Mouse (Mus musculus) right cerebral cortex, postnatal 4 days (tissue): ENCODE results near the gene Hectd4.
"Not testable (repeated sequence)": the region's sequence is repeated elsewhere in the genome, so short reads cannot be mapped to it uniquely, and the experiment has no call there.

Experiments used
- DNase-seq: peaks from one replicate; pipeline ENCODE4 v3.0.0-alpha.2; 2022

The Hectd4 gene

GRCm38 (mm10) chr5:121292309-121293165, 72.5 kb downstream of the Hectd4 start:
- DNase-seq = no peak

GRCm38 (mm10) chr5:121305009-121305408, 85.0 kb downstream of the Hectd4 start:
- no peak for DNase-seq

GRCm38 (mm10) chr5:121307620-121308019, 87.6 kb downstream of the Hectd4 start:
- DNase-seq = no peak

- no peak for DNase-seq
These were observed 91.6 kb downstream of the Hectd4 start for GRCm38 (mm10) chr5:121311576-121311975.

- no peak for DNase-seq
These were observed 93.9 kb downstream of the Hectd4 start for GRCm38 (mm10) chr5:121313764-121314474.

GRCm38 (mm10) chr5:121326079-121326805, 106.2 kb downstream of the Hectd4 start:
- no peak for DNase-seq

GRCm38 (mm10) chr5:121329333-121330058, 109.5 kb downstream of the Hectd4 start:
- no peak for DNase-seq

- not testable (repeated sequence) for DNase-seq
These were observed 110.3 kb downstream of the Hectd4 start for GRCm38 (mm10) chr5:121330154-121330816.

- no peak for DNase-seq
These were observed 111.7 kb downstream of the Hectd4 start for GRCm38 (mm10) chr5:121331731-121332130.

GRCm38 (mm10) chr5:121333976-121334375, 114.0 kb downstream of the Hectd4 start:
- no peak for DNase-seq

GRCm38 (mm10) chr5:121334454-121334853, 114.4 kb downstream of the Hectd4 start:
- no peak for DNase-seq

- DNase-seq = no peak
These were observed 115.4 kb downstream of the Hectd4 start for GRCm38 (mm10) chr5:121335426-121335825.

- DNase-seq = no peak
These were observed 116.0 kb downstream of the Hectd4 start for GRCm38 (mm10) chr5:121336009-121336408.

GRCm38 (mm10) chr5:121336776-121337175, 116.8 kb downstream of the Hectd4 start:
- no peak for DNase-seq

- no peak for DNase-seq
These were observed 119.7 kb downstream of the Hectd4 start for GRCm38 (mm10) chr5:121339507-121340230.

- no peak for DNase-seq
These were observed 121.0 kb downstream of the Hectd4 start for GRCm38 (mm10) chr5:121340965-121341473.

GRCm38 (mm10) chr5:121342490-121342889, 122.5 kb downstream of the Hectd4 start:
- no peak for DNase-seq

- DNase-seq = no peak
These were observed 124.0 kb downstream of the Hectd4 start for GRCm38 (mm10) chr5:121343997-121344396.

- no peak for DNase-seq
These were observed 139.2 kb downstream of the Hectd4 start for GRCm38 (mm10) chr5:121359229-121359628.

GRCm38 (mm10) chr5:121361696-121362095, 141.7 kb downstream of the Hectd4 start:
- DNase-seq = no peak

GRCm38 (mm10) chr5:121363441-121363840, 143.4 kb downstream of the Hectd4 start:
- DNase-seq = no peak
